Mouse (Mus musculus) intestine, postnatal 0 days (tissue): ENCODE data around the gene Hoxb4. TPM values are rescaled to one million over a fixed set of nuclear protein-coding genes. Genes with fewer than 3 reads are reported as not detected.
A peak's percentile ranks its signal among the peaks of the same experiment; 100 is the strongest.

Experiments
- ATAC-seq: fragments of 200-750 bp; cut with Nextera tagmentation; 2 replicates; pipeline ENCODE4 v1.8.0; 2017; ENCODE audit warnings: mild to moderate bottlenecking, moderate TSS enrichment, moderate library complexity
- H3K27ac ChIP-seq: fragments of 300-500 bp; sonication (generic); 2 replicates; pipeline ENCODE4 v1.5.1; 2014; ENCODE audit warnings: mild to moderate bottlenecking, low read depth, low read length, moderate library complexity
- H3K27me3 ChIP-seq: fragments of 300-500 bp; sonication (generic); replicated peaks from 2 replicates; pipeline ENCODE4 v1.6.1; 2014; ENCODE audit warnings: low read length, mixed read lengths; ENCODE audit not compliant: control insufficient read depth, insufficient read depth
- H3K36me3 ChIP-seq: fragments of 300-500 bp; sonication (generic); 2 replicates; pipeline ENCODE4 v1.6.1; 2014; ENCODE audit warnings: mild to moderate bottlenecking, moderate library complexity; ENCODE audit not compliant: control insufficient read depth, insufficient read depth
- H3K4me1 ChIP-seq: fragments of 300-500 bp; sonication (generic); replicated peaks from 2 replicates; pipeline ENCODE4 v1.6.1; 2014; ENCODE audit warnings: antibody characterized with exemption, low read length, mixed read lengths; ENCODE audit not compliant: control insufficient read depth, insufficient read depth
- H3K4me2 ChIP-seq: fragments of 300-500 bp; sonication (generic); replicated peaks from 2 replicates; pipeline ENCODE4 v1.6.1; 2014; ENCODE audit warnings: low read depth, mild to moderate bottlenecking, moderate library complexity
- H3K4me3 ChIP-seq: fragments of 300-500 bp; sonication (generic); 2 replicates; pipeline ENCODE4 v1.5.1; 2014; ENCODE audit warnings: low read depth, low read length
- H3K9ac ChIP-seq: fragments of 300-500 bp; sonication (generic); 2 replicates; pipeline ENCODE4 v1.6.1; 2014; ENCODE audit warnings: mild to moderate bottlenecking, low read depth, low read length
- H3K9me3 ChIP-seq: fragments of 300-500 bp; sonication (generic); 2 replicates; pipeline ENCODE4 v1.6.1; 2016; ENCODE audit warnings: mixed run types; ENCODE audit not compliant: control insufficient read depth
- CTCF ChIP-seq: sonication (generic); IDR thresholded peaks from 2 replicates; pipeline ENCODE4 v1.5.1; 2016; ENCODE audit warnings: low read depth, mild to moderate bottlenecking, control low read depth, antibody characterized with exemption, moderate library complexity
- WGBS: fragments of 180-500 bp; shearing (Covaris S2); extraction: QIAGEN DNeasy Blood & Tissue Kit; methylation state at CpG from one replicate; pipeline ENCODE4 v1.1.7; 2014; 5-methylcytosine and 5-hydroxymethylcytosine counted together
- polyA plus RNA-seq: library from polyadenylated mRNA; unstranded; fragments of >200 nt; fragmentation: Nextera tagmentation; extraction: Ambion mirVana; gene quantifications from 2 replicates; pipeline ENCODE4 v1.2.1, GENCODE M21; 2015

The Hoxb4 gene
- polyA plus RNA-seq, 1 experiment from 2014 or later: 1.1 TPM

DNA sequence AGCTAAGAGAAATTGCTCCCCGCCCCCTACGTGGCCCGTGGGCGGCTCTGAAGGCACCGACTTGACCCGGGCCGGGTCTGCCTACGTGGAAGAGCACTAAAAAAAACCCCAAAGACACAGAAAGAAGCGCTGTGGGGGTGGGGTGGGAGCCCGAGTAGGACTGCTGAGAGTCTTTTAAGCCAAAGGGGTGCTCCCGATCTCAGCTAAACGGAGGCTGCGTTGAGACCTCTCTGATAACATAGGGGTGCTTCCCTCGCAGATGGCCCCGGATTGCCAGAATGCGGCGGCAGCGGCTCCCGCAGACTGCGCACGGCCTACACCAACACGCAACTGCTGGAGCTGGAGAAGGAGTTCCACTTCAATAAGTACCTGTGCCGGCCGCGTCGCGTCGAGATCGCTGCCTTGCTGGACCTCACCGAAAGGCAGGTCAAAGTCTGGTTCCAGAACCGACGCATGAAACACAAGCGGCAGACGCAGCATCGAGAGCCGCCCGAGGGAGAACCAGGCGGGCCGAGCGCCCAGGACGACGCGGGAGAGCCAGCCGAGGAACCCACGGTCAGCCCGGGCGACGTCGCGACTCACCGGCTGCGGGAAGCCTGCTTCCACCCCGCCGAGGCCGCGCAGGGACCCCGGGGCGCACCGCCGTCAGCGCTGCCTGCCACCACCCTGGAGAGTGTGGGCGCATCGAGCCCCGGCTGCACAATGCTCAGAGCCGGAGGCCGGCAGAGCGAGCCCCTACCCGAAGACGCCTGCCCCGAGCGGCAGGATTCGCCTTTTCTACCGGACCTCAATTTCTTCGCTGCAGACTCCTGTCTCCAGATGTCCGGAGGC lies 34.8 kb downstream of the Hoxb4 start:
- Histone ChIP-seq H3K9ac (peak overlapping the region; percentile 84), H3K4me2 (peak overlapping the region; percentile 63), H3K9me3 (no peaks in the 10 kb centered on the region), H3K27ac (peak overlapping the region; percentile 82), H3K4me3 (peak overlapping the region; percentile 58), H3K4me1 (0 out of 2 replicates have a peak, but pooled peaks cover 3% of the 10 kb centered on the region), H3K27me3 (peaks cover 24% of the 10 kb centered on the region), H3K36me3 (no peaks in the 10 kb centered on the region)
- TF ChIP-seq CTCF: no peak
- ATAC-seq: no peak
- under 1% methylated on average over 75 of the region's 75 CpGs for WGBS

DNA sequence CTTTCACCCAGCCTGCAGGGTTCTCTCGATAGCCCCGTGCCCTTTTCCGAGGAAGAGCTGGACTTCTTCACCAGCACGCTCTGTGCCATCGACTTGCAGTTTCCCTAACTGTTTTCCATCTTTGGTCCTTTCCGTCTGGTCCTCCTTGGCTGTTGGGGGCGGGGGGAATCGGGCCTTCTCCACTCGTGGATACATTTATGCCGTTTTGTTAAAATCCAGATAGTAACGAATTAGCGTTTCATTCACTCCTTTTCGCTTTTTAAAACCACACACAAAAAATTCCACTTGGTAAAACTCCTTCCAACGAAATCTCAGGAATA lies 35.4 kb downstream of the Hoxb4 start:
- peak overlapping the region; percentile 82 for H3K27ac ChIP-seq
- H3K9me3 ChIP-seq: no peaks in the 10 kb centered on the region
- H3K36me3 ChIP-seq: no peaks in the 10 kb centered on the region
- peaks cover 24% of the 10 kb centered on the region for H3K27me3 ChIP-seq
- TF ChIP-seq CTCF: no peak
- ATAC-seq: no peak
- 16% methylated on average over 14 of the region's 14 CpGs for WGBS
- peak overlapping the region; percentile 63 for H3K4me2 ChIP-seq
- H3K4me1 ChIP-seq: 0 out of 2 replicates have a peak, but pooled peaks cover 3% of the 10 kb centered on the region
- H3K4me3 ChIP-seq: peak overlapping the region; percentile 58
- peak overlapping the region; percentile 84 for H3K9ac ChIP-seq

DNA sequence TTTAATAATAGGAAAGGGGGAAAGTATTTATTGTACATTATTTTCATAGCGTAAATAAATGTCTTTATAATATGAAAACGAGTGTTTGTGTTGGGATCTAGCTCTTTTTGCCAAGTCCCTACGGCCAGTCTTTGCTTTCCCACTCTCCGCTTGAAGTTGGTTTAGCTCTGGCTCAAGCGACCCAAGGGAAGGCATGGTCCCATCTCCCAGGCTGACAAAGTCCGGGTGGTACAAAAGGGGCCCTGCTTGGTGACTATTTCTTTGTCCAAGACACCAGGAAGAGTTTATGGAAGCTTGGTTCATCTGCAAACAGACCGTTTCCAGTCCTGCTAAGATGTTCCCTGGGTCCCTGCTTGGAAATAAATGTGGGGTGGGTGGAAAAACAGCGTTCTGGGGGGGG lies 35.9 kb downstream of the Hoxb4 start:
- Histone ChIP-seq H3K27me3 (peaks cover 24% of the 10 kb centered on the region), H3K4me1 (0 out of 2 replicates have a peak, but pooled peaks cover 3% of the 10 kb centered on the region), H3K9me3 (no peaks in the 10 kb centered on the region), H3K4me2 (peak overlapping the region; percentile 63), H3K4me3 (peak overlapping the region; percentile 58), H3K9ac (peak overlapping the region; percentile 84), H3K27ac (peak overlapping the region; percentile 28; the same call in 1 of the 2 replicates), H3K36me3 (no peaks in the 10 kb centered on the region)
- ATAC-seq: no peak
- no peak for TF ChIP-seq CTCF
- WGBS: 33% methylated on average over 8 of the region's 8 CpGs

DNA sequence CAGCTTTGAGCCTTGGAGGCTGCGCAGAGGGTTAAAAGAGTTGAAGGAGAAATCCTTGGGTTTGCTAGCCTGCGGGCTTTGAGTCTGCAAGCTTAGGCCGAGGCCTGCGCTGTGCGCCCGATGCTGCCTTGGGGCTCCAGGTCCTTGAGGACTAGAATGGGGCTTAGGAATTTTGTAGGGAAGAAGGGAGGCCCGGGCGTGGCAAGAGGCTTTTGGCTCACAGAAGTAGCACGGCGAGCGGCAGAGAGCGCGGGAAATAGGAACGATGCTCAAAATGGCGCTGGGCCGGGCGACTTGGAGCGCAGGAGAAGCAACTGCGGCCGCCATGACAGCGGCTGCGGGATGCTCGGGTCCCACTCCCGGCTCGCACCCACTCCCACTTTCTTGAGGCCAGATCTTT lies 36.3 kb downstream of the Hoxb4 start:
- Histone ChIP-seq H3K4me1 (0 out of 2 replicates have a peak, but pooled peaks cover 3% of the 10 kb centered on the region), H3K4me3 (peak overlapping the region; percentile 58), H3K27ac (peak overlapping the region; percentile 41; the same call in 1 of the 2 replicates), H3K4me2 (peak overlapping the region; percentile 63), H3K9me3 (no peaks in the 10 kb centered on the region), H3K9ac (peak overlapping the region; percentile 84), H3K36me3 (no peaks in the 10 kb centered on the region), H3K27me3 (peaks cover 24% of the 10 kb centered on the region)
- 10% methylated on average over 25 of the region's 25 CpGs for WGBS
- no peak for TF ChIP-seq CTCF
- ATAC-seq: no peak

DNA sequence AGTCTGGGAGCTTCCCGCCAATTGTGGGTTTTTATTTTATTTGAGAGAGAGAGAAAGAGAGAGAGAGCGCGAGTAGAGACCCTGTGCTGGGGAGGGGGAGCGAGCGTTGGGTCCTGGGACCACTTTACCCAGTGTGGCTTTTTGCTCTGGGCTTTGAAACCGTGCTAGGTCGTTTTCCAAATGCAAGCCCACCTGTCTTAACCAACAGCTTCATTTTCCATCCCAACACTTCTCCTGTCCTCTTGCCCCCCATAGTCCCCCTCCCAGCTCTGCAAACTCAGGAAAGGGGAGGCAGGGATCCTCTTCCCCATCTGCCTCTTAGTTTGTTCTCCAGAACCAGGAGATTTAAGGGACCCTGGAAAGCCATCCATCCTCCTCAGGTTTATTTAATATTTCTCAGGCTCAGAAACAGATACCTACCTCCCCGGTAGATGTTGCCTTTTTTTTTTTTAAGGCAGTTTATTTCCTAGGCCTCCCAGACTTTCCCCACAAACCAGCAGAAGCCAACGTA lies 36.8 kb downstream of the Hoxb4 start:
- Histone ChIP-seq H3K4me1 (0 out of 2 replicates have a peak, but pooled peaks cover under 1% of the 10 kb centered on the region), H3K27ac (peak overlapping the region; percentile 41; the same call in 1 of the 2 replicates), H3K4me3 (peak overlapping the region; percentile 58), H3K36me3 (no peaks in the 10 kb centered on the region), H3K9me3 (no peaks in the 10 kb centered on the region), H3K4me2 (peak overlapping the region; percentile 63), H3K27me3 (peaks cover 24% of the 10 kb centered on the region), H3K9ac (no peak overlapping the region; the same call in 1 of the 2 replicates)
- no peak for ATAC-seq
- no peak for TF ChIP-seq CTCF
- 21% methylated on average over 9 of the region's 9 CpGs for WGBS

DNA sequence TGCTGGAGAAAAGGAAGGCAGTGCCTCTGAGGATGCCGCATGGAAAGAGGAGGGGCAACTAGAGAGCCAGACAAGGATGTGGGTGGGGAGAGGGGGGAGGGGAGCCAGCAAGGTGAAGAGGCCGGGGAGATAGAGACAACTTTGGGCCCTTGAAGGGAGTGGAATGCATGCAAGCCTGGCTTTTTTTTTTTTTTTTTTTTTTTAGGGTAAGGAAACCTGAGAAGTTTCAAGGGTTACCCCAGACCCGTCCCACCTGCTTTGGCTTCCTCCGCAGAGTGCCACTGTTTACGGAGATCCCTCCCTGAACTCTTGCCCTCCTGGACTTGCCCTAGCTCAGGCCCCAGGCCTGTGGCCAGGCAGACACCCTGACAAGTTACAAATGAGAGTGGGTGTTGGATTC lies 45.7 kb downstream of the Hoxb4 start:
- Histone ChIP-seq H3K27me3 (peaks cover 42% of the 10 kb centered on the region), H3K9me3 (no peaks in the 10 kb centered on the region), H3K4me2 (no peak overlapping the region), H3K4me3 (no peak overlapping the region), H3K9ac (no peak overlapping the region), H3K4me1 (no peaks in the 10 kb centered on the region), H3K27ac (no peak overlapping the region), H3K36me3 (no peaks in the 10 kb centered on the region)
- WGBS: 19% methylated on average over 5 of the region's 5 CpGs
- no peak for TF ChIP-seq CTCF
- no peak for ATAC-seq
